Mouse (Mus musculus) cortical plate, adult 2 months (tissue): ENCODE data around the gene Hexim1. TPM values are rescaled to one million over a fixed set of nuclear protein-coding genes. Genes with fewer than 3 reads are reported as not detected.
A peak's percentile ranks its signal among the peaks of the same experiment; 100 is the strongest.

Source experiments
- H3K27ac ChIP-seq: fragments of 200-500 bp; 2 replicates; pipeline ENCODE4 v1.5.1; 2012; ENCODE audit warnings: low read length, control low read depth, inconsistent platforms; ENCODE audit not compliant: insufficient read depth
- H3K4me1 ChIP-seq: fragments of 200-500 bp; 2 replicates; pipeline ENCODE4 v1.6.1; 2011; ENCODE audit warnings: low read length; ENCODE audit not compliant: control insufficient read depth, insufficient read depth
- H3K4me3 ChIP-seq: fragments of 200-500 bp; 2 replicates; pipeline ENCODE4 v1.5.1; 2011; ENCODE audit warnings: mild to moderate bottlenecking, low read length, control low read depth; ENCODE audit not compliant: insufficient read depth
- CTCF ChIP-seq: fragments of 200-500 bp; IDR thresholded peaks from 2 replicates; pipeline ENCODE4 v1.5.1; 2011; ENCODE audit warnings: mild to moderate bottlenecking, control low read depth, low read length; ENCODE audit not compliant: insufficient read depth; ENCODE audit errors: extremely low read depth
- POLR2A ChIP-seq: fragments of 200-500 bp; IDR thresholded peaks from 2 replicates; pipeline ENCODE4 v1.6.1; 2011; ENCODE audit warnings: mild to moderate bottlenecking, low read length, control low read depth; ENCODE audit not compliant: insufficient read depth; ENCODE audit errors: extremely low read depth
- polyA plus RNA-seq: library from polyadenylated mRNA; depleted of rRNA; stranded (reverse); fragments of >200 nt; gene quantifications from 2 replicates; pipeline ENCODE4 v1.2.3, GENCODE M21; 2012

The Hexim1 gene
- polyA plus RNA-seq, 1 experiment: 22.9 TPM

DNA sequence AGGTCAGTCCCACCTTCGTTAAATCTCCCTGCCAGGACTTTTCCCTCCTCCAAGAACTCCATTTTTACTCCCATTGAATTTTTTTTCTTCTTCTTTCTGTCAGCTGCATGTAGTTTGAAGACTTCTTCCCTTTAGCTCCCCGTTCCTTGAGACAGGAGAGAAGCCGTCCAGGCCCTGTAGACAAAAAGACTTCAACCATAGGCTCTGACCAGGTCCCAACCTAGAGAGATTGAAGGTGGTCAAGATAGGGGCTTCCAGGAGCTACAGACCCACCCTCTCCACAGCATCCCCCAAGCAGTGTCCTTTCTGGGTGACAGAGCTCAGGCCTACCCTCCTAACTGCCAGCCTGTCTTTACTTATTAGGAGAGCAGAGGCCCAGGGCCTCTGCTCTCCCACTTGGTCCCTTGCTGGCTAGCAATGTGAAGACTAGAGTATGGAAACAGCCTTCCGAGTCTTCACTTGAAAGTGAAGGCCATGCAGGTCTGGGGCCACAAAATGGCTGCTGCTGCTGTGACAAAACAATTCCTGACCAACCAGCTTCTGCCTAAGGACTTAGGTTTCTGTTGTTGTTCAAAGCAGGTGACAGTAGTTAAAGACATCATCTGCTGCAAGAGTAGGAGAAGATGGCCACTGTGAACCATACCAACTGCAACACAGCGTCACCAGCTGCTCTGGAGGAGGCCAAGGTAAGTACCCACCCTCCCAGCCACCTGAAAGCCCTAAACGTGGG, 17.6 kb downstream of the Hexim1 start:
- Histone ChIP-seq H3K4me1 (peaks cover 3% of the 10 kb centered on the region; the same call in 1 of the 2 replicates), H3K4me3 (peak overlapping the region; percentile 29), H3K27ac (peak overlapping the region; percentile 85)
- TF ChIP-seq POLR2A: no peak
- TF ChIP-seq CTCF: no peak

DNA sequence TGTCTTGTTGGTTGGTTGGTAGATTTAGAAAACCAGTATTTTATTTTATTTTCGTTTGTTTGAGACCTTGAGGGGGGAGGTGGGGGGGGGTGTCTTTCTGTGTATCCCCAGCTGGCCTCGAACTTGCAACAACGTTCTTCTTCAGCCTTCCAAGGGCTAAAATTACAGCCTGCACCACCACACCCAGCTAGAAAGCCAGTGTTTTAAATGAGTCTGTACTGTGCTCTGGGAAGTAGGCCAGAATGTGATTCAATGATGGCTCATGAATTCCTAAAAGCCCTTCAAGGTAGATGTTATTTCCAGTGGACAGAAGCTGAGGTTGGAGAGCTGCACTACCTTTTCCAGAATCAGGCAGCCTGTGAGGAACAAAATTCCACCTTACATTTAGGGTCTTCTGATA, 18.2 kb downstream of the Hexim1 start:
- Histone ChIP-seq H3K27ac (peak overlapping the region; percentile 85; the same call in 1 of the 2 replicates), H3K4me3 (no peak overlapping the region), H3K4me1 (peaks cover 3% of the 10 kb centered on the region; the same call in 1 of the 2 replicates)
- no peak for TF ChIP-seq POLR2A
- TF ChIP-seq CTCF: no peak

DNA sequence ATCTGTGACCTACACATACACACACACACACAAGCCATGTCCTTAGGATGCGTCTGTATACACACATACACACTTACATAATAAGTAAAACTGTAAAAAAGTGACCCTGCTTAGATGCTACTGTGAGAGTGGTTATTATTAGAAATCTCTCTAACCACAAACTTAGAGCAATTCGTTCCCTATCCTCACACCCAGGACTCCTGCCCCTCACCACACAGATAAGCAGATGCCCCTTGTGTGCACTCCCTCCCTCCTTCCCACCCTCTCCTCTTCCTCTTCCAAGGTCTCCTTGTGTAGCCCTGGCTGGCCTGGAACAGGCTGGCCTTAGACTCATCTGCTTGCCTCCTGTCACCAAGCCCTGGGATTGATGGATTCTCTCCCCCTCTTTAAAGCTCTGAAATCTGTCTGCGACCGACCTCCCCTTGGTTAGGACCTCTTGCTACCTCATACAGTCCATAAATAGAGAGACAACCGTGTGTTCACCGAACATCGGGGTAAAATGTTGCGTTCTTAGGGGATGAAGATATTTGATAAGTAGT, 20.1 kb downstream of the Hexim1 start:
- Histone ChIP-seq H3K4me3 (no peak overlapping the region), H3K27ac (no peak overlapping the region), H3K4me1 (peaks cover 7% of the 10 kb centered on the region)
- TF ChIP-seq POLR2A (no peak), CTCF (no peak)

DNA sequence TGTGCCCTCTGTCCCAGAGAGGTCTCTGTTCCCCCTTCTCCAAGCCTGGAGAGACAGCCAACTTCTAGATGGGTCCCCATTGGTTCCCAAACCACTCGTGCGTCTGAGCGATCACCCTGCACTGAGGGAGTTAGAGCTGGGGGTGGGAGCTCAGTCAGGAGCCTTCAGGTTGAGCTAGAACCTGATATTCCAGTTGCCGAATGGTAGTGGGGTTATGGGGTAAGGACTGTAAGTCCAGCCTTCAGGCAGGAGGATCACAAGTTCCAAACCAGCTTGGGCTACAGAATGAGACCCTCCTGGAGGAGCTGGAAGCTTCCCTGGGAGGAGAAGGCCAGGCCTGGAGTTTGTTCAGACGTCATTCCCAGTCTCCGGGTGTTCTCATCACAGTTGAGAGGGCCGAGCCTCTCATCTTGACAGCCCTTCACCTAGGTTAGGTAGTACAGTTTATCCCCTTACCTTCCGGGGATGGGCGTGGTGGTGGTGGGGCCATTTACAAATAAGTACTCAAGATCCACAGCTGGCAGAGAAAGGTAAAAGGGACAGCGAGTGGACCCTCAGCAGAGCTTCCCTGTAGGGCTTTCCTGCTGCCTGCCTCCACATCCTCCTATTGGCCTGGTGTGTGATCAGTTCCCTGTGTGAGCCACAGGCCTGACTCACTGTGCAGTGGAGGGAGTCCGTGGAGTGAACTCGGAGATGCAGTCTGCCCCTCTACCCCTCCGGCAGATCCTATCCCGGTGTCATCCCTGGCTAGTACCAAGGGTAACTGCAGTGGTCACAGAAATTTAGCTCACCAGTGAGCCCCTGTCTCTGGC, 24.1 kb downstream of the Hexim1 start:
- no peak for TF ChIP-seq POLR2A
- TF ChIP-seq CTCF: no peak
- Histone ChIP-seq H3K4me1 (peaks cover 14% of the 10 kb centered on the region), H3K27ac (peak overlapping the region; percentile 75; the same call in 1 of the 2 replicates), H3K4me3 (no peak overlapping the region)

DNA sequence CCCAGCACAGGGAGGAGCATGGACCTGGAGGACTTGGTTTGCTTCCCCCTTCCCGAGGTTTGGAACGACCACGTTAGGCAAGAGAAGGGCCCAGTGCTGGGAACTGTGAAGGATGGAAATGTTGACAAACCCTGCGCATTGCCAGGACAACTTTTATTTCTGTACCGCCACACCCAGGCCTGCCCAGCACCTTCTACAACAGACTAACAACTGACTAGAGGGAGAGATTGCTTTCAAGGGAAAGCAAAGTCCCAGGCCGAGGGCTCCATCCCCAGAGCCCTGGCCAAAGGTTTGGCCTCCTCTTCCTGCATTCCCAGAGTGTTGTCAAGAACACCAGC, 24.7 kb downstream of the Hexim1 start:
- H3K27ac ChIP-seq: peak overlapping the region; percentile 75
- TF ChIP-seq CTCF (no peak), POLR2A (no peak)

DNA sequence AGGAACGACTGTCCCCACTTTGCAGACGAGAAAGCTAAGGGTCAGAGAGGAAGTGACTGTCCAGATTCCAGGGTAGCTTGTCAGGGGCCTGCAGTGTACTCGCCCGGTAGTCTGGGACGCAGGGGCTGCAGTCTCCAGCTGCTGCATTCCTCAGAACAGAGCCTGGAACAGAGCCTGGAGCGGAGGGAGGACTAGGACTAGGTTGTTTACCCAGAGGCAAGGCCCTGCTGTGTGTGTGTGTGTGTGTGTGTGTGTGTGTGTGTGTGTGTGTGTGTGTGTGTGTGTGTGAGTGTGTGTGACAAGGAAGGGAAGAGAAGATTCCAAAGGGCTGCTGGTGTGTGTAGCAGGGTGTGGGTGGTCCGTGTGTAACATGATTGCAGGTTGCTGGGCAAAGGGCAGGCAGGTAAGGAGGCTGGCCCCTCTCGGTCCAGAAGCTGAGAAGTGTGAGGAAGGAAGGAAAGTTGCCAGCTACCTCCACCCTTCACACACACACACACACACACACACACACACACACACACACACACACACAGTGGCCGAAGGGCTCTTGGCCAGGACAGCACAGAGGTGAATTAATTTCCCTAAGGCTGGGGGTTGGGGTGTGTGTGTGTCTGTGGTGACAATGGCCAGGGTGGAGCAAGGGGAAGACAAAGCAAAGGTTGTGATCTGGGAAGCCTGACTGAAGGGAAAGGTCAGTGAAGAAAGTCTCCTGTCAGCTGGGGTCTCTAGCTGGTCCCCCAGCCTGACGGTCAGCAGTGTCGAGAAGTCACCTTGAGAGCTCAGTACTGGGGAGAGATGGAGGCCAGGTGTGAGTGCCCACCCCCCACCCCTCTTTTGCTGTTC, 25.3 kb downstream of the Hexim1 start:
- H3K27ac ChIP-seq: peak overlapping the region; percentile 75
- H3K4me3 ChIP-seq: no peak overlapping the region
- H3K4me1 ChIP-seq: peaks cover 12% of the 10 kb centered on the region
- no peak for TF ChIP-seq POLR2A
- no peak for TF ChIP-seq CTCF

More for the DNA sequence above, 24.7 kb downstream of the Hexim1 start:
- Histone ChIP-seq H3K4me3 (no peak overlapping the region), H3K4me1 (peaks cover 12% of the 10 kb centered on the region)

DNA sequence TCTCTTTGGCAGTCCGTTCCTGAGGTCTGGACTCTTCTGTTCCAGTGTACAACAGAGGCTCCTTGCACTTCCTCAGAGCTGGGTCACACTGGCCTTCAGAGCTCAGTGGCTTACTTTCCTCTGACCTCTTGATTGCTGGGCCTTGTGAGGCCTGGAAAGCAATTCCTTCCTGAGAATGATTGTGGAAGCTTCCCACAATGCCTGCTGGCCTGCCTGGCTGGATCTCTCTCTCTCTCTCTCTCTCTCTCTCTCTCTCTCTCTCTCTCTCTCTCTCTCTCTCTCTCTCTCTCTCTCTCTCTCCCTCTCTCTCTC, 25.9 kb downstream of the Hexim1 start:
- Histone ChIP-seq H3K27ac (peak overlapping the region; percentile 30), H3K4me3 (no peak overlapping the region), H3K4me1 (peaks cover 12% of the 10 kb centered on the region)
- TF ChIP-seq POLR2A: no peak

DNA sequence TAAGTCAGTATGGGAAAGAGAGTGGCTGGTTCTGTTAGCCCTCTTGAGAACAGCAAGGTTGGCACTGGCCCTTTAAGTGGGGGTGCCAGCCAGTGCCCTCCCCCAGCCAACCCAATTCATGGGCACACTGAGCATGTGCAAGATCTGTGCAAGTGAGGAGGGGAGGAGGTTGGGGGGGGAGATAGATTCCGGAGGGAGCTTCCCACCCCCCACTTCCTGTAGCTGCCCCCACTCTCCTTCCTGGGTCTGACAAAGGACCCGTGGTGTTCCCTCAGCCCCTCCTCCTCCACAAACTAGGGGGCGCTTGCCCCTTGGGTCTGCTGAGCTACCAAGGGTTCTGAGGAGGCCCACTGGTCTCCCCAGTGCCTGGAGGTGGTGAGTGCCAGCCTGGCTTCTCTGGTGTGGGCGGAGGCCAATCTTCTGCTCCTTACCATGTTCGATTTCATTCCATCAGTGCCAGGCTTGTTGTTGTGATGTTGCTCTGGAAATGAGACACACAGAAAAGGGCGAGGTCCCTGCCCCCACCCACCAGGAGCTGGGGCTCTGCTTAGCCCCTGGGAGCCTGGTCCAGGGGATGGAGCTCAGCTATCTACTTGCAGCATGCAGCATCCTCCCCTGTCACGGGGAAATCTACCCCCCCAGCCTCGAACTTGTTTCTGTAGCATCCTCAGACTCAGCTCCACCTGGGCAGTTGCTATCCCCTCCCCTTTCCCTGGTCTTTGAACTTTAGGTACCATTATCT, 26.6 kb downstream of the Hexim1 start:
- peak overlapping the region; percentile 41 for H3K4me3 ChIP-seq
- peaks cover 12% of the 10 kb centered on the region for H3K4me1 ChIP-seq
- TF ChIP-seq POLR2A: peak; percentile 52; the same call in 1 of the 2 replicates
- TF ChIP-seq CTCF: no peak
- H3K27ac ChIP-seq: peak overlapping the region; percentile 85
